In the genomic region with DNA sequence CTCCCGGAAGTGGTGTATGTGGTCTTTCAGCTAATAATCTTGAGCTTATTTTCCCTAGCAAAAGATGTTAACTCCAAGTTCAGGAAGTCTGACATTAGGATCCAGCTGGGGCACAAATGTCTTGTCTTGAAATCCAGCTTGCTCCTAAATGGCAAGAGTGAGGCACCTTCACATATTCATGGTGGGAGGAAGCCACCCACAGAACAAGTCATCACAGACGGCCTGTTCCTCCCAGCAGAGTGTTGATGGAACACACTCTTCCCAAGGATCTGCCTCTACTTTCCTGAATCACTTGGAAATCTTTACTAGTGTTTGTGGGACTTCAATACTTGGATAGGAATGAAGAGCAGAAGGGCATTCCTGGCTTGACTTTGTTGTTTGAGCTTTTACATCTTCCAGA, we compare ENCODE assay signal across 18 mouse cellular contexts. TPM values are rescaled to one million over a fixed set of nuclear protein-coding genes. Genes with fewer than 3 reads are reported as not detected.
"Had no signal": no experiment of that assay in that cellular context is flagged by ENCODE, and none has a peak within 500 bp of the region (broad histone marks: within the 10 kb centered on the region; RNA-seq: fewer than 3 reads in every experiment).

No protein-coding gene starts in this region.

- H3K9ac ChIP-seq: limb, embryonic 12.5 days; liver, embryonic 13.5 days; liver, postnatal 0 days; lung, embryonic 15.5 days; midbrain, embryonic 12.5 days had no signal

- H3K4me1 ChIP-seq: limb, embryonic 12.5 days; liver, embryonic 13.5 days; lung, embryonic 15.5 days; megakaryocyte, embryonic 14.5 days; midbrain, embryonic 12.5 days had no signal

- H3K27ac ChIP-seq: kidney, postnatal 0 days; limb, embryonic 12.5 days; liver, embryonic 13.5 days; lung, embryonic 15.5 days; macrophage; midbrain, embryonic 12.5 days; stomach, postnatal 0 days had no signal

- ATAC-seq: liver, postnatal 0 days had no signal

- H3K27me3 ChIP-seq: limb, embryonic 12.5 days; liver, embryonic 13.5 days; lung, embryonic 15.5 days; megakaryocyte, embryonic 14.5 days; midbrain, embryonic 12.5 days had no signal

- H3K4me2 ChIP-seq: limb, embryonic 12.5 days; liver, embryonic 13.5 days; lung, embryonic 15.5 days; midbrain, embryonic 12.5 days had no signal

- DNase-seq: kidney, adult 11 months; kidney, adult 9 months; kidney, postnatal 36 days; liver; liver, embryonic 13.5 days; liver, postnatal 0 days; lung, postnatal 14 days; right cerebral cortex, postnatal 25 days; thymus, postnatal 4 days had no signal

- H3K36me3 ChIP-seq: limb, embryonic 12.5 days; liver, embryonic 13.5 days; lung, embryonic 15.5 days; midbrain, embryonic 12.5 days had no signal

- H3K4me3 ChIP-seq: limb, embryonic 12.5 days; liver, embryonic 13.5 days; lung, embryonic 15.5 days; megakaryocyte, embryonic 14.5 days; midbrain, embryonic 12.5 days had no signal

- H3K9me3 ChIP-seq: limb, embryonic 12.5 days; liver, embryonic 13.5 days; lung, embryonic 15.5 days; megakaryocyte, embryonic 14.5 days; midbrain, embryonic 12.5 days had no signal

RNA-seq across cellular contexts. Expression of gene Itprid1, which starts 28.5 kb away (rescaled TPM):
- total RNA-seq: midbrain, postnatal 0 days had no signal
- polyA plus RNA-seq: intestine, embryonic 14.5 days; limb, embryonic 12.5 days; liver, embryonic 13.5 days; liver, postnatal 0 days; macrophage; midbrain, embryonic 12.5 days; midbrain, postnatal 0 days had no signal
